Mouse (Mus musculus) cerebellum, postnatal 36 days (tissue): ENCODE data around the gene C1qtnf2.

Experiments
- DNase-seq, 2 experiments: peaks; one replicate each; pipeline ENCODE4 v3.0.0; 2021 to 2022; ENCODE audit warnings: mixed read lengths in 2 of 2

C1qtnf2 gene

DNA sequence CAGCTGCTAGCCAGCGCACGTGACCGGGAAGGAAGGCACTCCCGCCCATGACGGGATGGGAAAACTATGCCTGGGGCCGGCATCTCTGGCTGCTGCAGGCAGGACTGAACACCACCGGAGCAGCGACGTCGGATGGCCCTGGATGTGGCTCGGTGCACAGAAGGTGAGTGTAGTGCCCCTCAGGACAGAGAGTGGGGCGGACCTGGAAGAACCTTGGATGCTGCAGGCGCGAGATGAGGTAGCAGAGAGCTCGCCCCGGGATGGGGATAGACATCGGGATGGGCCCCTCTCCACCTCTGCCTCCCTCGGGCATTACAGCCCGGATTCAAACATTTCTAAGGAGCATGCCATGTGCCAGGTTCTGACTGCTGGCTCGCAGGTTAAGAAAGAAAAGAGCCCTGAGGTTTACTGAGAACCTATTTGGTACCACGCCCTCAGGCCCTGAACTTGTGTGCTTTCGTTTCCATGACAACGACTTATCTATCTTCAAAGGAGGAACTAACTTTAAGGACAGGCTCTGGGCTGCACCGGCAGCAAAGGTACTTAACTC is at the start of gene C1qtnf2:
Gene C1qtnf2, plus strand, starts transcription at position 52 of the 550 bp plus-strand sequence.
- no peak for DNase-seq

GRCm38 (mm10) chr11:43424386-43424785 is 49.7 kb upstream of the C1qtnf2 start:
- no peak for DNase-seq

DNA sequence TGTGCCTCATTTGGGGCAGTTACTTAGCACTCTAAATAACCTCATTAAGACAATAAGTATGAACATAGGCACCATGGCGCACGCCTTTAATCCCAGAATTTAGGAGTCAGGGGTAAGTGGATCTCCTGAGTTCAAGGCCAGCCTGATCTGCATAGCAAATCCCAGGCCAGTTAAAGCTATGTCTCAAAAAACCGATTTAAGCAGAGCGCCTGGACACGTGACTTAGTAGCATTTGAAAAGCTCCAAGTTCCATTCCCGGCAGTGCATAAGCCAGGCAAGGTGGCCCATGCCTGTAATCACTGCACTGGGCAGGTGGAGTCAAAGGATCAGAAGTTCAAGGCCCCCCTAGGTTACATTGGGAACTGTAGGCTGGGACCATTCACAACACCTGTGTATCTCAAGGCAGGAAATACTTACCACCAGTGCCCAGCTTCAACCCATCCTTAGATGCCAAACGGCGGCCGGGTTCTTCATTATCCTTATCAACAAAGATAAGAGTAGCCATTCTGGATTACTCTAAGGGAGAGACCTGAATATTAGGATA is 48.8 kb upstream of the C1qtnf2 start:
- no peak for DNase-seq

- DNase-seq = peak; percentile 64 to 65
These were observed 48.2 kb upstream of the C1qtnf2 start, which contains the start of gene Pttg1 for GRCm38 (mm10) chr11:43425824-43426413. TSS of gene Pttg1 (minus strand) at chr11:43426251.

GRCm38 (mm10) chr11:43426414-43426884 is 47.6 kb upstream of the C1qtnf2 start:
- peak in 1 of 2 experiments; percentile 16 for DNase-seq

- peak; percentile 74 to 76 for DNase-seq
These were observed 40.6 kb upstream of the C1qtnf2 start, which contains the start of gene Slu7 for GRCm38 (mm10) chr11:43433254-43434023. TSS of gene Slu7 (plus strand) at chr11:43433744.

GRCm38 (mm10) chr11:43434024-43434407 is 40.1 kb upstream of the C1qtnf2 start:
- DNase-seq = no peak

- no peak for DNase-seq
These were observed 33.0 kb upstream of the C1qtnf2 start for GRCm38 (mm10) chr11:43441121-43441520.

DNA sequence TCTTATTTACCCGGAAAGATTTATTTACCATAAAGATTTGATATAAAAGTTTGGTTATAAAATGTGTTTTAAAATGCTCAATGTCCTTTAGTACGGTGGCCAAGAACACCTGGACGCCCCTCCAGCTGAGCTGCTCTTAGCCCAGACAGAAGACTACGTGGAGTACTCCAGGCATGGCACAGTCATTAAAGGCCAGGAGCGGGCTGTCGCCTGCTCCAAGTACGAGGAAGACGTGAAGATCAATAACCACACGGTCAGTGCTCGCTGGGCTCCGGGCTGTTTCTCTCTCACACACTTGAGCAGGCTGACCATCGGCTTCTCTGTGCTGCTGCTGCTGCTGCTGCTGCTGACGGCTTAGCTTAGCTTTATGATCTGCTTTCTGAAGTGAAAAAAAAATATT is 30.9 kb upstream of the C1qtnf2 start:
- no peak for DNase-seq

DNA sequence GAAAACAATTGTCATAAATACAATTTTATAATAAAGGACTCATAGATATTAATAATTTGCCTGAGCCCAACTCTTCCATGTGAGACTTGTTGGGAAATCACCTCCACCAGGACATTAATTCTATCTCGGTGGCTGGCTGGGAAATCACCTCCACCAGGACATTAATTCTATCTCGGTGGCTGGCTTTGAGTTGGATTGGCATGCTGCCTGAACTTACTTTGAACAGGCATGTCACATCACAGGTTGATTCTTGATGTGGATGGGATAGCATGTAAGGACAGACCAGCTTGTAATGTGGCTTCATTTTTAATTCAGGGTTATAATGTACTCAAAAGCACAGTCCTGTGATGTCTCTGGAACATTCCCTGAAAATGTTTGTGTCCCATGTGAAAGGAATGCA is 24.2 kb upstream of the C1qtnf2 start:
- DNase-seq = no peak

DNA sequence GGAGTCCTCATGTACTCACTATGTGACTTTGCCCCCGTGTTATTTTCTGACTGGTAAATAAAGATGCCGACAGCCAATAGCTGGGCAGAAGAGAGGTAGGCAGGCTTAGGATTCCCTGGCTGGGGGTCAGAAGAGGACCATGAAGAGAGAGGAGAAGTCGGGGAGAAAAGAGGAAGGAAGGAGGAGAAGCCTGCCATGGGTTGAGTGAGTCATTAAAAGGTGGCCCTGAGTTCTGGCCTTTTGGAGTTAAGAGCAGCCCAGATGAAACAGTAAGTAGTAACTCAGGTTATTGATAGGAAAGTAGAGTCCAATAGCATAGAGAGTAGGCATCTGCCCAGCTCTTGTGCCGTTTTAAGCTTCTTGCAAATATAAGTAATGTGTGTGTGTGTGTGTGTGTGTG is 22.8 kb upstream of the C1qtnf2 start:
- no peak for DNase-seq

DNA sequence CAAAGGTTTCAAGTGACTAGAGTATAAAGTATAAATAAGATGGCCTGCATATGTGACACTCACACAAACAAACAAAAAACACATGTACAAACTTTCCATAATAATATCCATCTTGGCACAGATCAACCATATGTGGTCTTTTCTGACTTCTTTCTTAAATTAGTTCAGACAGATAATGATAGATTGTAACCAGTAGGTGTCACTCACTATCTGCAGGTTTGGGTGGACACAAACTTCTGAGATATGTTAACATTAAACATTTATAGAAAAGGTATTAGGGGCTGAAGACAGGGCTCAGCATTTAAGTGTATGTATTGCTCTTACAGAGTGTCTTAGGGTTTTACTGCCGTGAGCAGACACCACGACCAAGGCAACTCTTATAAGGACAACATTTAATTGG is 21.8 kb upstream of the C1qtnf2 start:
- no peak for DNase-seq

DNA sequence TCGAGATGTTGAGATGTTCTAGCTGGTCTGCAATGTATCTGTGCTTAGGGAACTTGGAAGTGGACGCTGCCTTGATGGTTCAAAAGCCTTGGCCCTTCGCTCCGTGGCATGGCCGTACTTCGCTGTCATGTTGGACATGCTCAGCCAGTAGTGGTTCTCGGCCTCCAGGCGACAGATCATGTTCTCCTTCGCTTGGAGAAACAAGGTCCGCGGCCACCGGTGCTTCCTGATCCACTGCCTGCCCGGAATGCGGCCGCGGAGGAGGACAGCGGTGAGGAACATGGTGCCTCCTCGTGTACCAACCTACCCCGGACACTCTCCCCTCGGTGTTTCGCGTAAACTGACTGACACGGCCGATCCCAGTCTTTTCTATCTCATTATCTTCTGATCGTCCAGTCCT is 10.9 kb upstream of the C1qtnf2 start:
- no peak for DNase-seq

- no peak for DNase-seq
These were observed 4.0 kb upstream of the C1qtnf2 start for GRCm38 (mm10) chr11:43470118-43470517.

DNA sequence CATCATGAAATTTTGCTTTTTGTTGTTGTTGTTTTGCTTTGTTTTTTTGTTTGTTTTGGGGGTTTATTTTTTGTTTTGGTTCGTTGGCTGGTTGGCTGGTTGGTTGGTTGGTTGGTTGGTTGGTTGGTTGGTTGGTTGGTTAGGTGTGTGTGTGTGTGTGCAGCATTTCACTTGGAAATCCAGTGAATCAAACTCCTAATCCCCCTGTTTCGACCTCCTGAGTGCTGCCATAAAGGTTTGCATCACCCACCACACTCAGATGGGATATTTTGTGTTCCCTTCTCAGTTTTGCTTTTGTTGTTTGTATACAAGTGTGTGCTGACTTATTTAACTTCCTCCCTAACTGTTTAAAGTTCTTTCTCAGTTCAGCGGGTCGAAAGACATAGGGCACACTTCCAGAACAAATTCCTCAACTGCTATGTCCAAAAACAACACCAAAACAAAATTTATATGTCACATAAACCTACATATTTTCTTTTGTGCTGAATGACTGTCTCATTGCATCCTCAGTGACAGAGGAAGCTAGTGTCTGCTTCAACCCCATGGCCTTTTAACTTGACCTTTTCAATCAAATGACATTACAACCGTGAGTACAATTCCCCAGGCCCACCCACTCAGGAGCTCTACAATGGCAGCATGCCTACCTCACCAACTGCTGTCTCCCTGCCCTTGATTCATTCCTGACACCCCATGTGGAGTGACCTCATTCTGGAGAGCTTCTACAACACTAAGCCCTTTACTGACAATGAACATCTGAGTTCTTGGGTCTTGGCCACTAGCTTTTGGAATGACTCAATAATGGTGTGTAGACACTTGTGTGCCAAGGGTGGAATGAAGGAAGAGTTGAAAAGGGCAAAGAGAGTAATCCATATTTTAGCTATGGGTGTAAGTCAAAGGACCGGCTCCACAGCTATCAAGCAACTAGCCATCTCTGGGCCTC is 2.9 kb upstream of the C1qtnf2 start:
- no peak for DNase-seq

DNA sequence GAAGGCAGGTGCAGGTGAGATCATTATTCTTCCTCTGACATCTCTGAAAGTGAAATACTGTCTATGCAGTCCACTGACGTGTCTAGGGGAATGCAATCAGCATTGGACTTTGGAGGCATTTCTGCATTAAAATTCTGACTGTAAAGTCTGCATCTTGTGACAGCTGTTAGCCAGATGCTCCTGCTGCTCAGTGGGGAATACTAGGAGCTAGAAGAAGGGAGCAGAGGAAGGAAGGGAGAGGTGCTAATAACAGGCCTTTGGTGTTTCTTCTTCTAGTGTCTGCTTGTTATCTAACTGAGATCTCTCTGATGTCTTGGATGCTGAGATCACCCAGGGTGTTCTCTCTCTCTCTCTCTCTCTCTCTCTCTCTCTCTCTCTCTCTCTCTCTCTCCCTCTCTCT is 961 bp upstream of the C1qtnf2 start:
- DNase-seq = no peak

DNA sequence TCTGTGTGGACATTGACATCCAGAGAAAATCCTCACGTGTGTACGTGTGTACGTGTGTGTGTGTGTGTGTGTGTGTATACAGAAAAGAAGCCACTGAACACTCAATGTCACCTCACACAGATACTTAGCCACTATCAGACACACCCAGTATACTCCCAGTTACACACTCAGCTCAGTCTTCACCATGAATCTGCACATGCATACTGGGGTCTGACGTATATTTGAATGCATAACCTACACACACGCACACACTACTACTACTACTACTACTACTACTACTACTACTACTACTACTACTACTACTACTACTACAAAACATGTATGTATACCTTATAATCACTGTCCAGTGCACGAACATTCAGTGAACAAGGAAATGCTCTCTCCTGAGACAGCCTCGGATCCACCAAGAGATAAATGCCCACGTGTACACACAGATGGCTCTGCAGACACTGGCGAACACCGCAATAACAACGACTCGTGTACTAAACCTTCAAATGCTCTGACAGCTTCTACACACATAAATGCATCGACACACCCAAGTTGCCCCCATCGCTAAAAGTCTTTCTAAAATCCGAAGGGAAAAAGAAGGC is 346 bp upstream of the C1qtnf2 start:
- DNase-seq = no peak

GRCm38 (mm10) chr11:43479376-43479775 is 5.3 kb downstream of the C1qtnf2 start:
- no peak for DNase-seq

DNA sequence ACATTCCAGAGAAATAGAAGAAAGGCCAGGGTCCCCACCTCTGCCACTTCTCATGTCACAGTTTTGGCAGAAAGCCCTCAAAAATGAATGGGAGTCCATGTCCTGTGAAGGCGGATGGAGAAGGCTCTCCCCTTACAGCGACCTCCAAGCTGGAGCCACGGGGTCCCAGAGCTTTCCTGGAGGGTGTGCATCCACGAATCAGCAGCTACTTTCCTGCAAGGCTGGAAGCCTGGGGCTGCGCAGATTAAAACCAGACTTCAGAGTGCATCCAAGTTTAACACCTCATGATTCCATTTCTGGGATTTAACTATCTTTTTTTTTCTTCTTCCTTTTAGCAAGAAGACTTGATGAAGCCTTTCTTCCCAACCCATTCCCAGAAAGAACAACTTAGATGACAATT is 6.5 kb downstream of the C1qtnf2 start:
- no peak for DNase-seq

- no peak for DNase-seq
These were observed 7.8 kb downstream of the C1qtnf2 start for GRCm38 (mm10) chr11:43481672-43482522.

DNA sequence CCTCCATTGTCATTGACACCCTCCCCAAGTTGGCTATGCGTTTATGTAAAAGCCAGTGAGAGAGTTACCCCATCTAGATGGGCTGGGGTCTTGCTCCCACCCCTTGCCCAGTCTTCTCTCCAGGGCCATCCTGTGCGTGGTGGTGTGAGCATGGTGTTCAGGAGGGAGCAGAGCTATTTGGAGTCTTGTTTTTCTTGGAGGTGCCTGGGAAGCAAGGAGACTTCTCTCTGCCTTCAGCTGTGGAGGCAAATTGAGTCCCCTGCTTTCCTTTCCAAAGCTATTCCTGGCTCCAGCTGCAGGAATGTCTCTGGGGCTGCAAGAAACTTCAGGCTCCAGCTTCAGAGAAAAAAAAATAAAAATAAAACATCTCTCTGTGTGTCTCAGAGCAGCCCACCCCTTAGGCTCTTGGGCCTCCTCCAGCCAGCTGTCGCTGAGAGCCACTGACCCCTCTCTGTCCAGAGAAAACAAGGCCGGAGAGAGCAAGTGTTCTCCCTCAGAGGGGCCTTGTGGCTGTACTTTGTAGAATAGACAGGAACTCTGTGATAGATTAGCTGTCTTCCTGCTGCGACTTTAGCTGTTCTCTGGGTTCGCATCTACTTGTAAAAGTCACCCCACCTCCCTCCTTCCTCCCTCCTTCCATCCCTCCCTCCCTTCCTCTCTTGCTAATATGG is 9.2 kb downstream of the C1qtnf2 start:
- DNase-seq = no peak
